Mouse (Mus musculus): ENCODE data around the gene Scn10a.

The Scn10a gene

DNA sequence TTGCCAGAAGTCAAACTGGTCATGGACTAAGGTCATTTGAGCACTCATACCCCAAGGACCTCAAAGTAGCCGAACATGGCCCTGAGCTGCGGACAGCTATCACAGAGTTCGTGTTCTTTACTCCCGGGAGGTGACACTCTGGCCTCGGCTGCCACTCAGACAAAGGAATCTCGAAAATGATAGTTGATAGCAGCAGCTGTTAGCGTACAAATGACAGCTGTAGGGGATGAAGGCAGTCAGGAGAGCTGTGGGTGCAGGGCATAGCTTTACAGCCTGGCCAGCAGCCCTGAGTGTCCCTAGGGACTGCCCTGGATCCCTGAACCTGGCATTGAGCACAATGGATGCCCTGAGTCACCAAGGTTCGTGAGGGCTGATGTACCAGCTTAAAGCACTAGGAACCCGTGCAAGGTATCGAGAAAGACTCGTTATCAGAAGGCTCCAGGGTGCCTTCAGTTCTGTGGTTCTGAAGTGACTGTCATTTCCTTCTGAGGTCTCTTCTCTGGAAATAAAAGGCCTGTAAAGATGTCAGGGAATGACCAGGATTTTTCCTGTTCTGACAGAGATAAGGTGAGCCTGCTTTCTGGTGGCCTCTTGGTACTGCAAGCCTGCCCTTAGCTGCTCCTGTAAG, 84.8 kb downstream of the Scn10a start:
- DNase-seq: peak; percentile 96

DNA sequence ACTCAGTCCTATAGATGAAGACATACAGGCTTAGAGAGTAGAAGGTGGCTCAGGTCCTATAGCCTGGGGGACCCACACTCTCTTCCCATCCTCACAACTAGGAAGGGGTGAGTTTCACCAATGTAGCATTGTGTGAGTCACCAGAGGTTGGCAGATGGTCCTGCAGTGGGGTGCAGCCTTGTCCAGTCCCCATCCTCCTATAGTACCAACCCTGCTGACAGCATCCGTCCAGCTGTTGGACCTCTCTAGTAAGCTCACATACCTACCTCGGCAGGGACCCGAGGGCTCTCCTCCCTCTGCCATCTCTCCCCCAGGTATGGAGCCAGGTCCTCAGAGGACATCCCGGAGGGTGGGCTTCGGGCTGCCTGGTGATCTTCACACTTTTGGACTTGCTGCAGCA, 85.6 kb downstream of the Scn10a start:
- DNase-seq: no peak

DNA sequence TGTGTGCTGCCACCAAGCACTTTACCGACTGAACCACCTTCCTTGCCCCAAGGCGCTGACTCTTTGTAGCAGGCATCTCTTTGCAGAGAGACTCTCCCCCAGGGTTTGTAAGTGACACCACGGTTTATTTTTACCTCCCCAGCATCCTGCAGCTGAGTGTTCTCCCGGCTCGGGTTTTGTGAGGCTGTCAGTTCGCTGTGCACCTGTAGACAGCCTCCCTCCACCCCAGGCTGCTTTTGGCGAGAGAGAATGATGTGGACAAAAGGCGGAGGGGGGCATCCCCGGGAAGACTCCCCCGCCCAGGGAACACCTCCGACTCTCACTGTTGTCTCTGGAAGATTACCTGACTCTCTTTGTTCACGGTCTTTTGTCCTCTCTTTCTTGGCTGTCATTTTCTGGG, 86.3 kb downstream of the Scn10a start:
- no peak for DNase-seq

DNA sequence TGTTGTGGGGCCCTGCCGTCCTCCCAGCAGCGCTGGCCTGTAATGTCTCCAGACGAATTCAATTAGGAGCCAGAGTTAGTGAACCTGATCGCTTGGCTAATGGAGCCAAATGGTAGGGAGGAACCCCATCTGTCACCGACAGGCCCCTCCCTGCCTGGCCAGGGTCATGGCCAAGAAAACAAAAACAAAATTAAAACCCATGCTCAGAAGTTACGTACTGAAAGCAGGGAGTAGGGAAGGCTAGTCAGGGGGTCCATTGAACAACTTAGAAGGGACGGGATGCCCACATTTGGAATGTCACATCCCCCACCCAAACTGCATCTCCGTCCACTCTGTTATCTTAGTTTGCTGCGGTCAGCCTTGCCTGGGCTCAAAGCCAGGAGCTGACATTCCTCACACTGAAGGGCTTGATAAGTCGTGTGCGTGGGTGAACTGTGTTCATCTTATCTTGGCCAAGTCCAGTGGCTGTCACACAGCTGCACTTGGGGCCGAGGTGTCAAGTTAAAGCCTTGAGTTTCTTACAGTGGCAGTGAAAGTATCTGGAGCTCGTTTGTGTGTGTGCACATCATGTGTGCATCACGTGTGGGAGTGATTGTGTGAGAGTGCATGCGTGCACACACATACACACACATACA, 87.1 kb downstream of the Scn10a start:
- DNase-seq: peak; percentile 97

DNA sequence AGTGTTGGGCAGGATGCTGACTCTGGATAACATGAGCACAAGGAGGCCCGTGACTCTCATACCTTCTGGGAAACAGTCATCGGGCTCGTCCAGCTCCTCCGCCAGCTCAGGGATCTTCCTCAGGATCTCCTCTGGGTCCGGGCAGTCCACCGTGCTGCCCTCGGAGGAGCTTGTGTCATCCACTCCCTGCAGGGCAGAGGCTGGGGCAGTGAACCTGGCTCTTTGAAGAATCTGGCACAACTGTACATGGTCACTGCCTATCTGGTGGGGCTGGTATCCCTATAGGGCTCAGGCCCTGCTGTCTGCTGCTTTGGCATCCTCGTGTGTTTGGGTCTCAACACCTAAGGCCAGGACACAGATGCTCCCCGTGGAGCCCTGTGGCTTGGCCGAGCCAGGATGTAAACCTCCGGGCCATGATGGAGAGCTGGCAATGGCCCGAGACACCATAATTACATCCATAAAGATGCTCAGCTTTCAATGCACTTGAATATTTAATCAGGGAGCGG, 87.7 kb downstream of the Scn10a start:
- no peak for DNase-seq

DNA sequence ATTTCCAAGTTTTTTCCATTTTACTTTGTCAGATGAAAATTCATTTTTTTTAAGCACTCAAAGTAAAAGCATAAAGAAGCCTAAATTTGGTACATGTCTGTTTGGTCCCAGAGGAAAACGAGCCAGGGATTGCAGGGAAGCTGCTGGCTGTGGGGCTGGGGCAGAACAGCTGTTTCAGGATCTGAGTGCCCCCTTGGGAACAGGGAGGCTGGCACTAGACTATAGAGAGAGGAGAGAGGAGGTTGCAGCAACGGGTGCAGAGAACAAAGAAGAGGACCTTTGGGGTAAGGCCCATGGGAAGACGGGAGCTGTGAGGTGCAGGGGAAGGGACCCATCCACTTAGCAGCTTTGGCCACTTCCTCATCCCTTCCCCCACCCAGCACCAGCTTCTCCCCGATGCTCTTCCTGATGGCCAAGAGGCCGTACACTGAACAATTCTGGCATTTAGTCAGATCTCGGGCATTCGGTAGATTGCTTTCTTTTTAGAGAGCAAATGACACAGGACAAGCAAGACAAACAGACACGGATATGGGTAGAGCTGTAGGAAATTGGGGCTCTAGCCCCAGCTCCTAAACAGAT, 90.3 kb downstream of the Scn10a start:
- no peak for DNase-seq

DNA sequence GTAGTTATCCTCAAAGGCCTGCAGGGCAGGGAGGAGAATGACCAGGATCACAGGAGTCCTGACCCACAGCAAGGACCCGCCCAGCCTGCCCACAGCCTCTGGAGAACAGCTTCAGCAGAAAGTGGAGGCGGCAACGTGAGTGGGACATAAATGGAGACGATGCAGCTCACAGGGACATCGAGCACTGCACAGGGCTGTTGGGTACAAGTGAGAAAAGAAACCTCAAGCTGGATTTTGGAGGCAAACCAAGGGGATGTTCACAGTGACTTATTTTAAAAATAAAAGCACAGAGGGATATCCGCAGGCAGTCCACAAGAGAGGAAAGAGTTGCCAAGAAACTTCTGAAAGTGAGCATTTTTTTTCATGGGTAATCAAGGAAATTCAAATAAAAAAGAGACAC, 91.9 kb downstream of the Scn10a start:
- no peak for DNase-seq

DNA sequence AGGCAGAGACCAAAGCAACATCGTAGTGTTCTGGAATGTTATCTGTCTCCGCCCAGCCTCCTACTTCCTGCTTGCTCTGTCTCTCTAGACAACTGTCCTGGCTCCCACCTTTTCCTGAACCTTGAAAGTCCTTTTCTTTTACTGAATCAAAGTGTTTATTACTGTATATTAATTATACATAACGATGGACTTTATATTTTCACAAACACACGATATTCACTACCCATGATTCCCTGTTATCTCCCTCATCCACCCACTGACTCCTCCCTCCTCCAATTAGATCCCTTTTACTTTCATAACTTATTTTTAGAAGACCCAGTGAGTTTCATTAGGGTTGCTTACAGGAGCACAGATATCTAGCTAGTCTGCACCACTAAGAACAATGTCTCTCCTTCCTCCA, 95.0 kb downstream of the Scn10a start:
- DNase-seq: no peak

DNA sequence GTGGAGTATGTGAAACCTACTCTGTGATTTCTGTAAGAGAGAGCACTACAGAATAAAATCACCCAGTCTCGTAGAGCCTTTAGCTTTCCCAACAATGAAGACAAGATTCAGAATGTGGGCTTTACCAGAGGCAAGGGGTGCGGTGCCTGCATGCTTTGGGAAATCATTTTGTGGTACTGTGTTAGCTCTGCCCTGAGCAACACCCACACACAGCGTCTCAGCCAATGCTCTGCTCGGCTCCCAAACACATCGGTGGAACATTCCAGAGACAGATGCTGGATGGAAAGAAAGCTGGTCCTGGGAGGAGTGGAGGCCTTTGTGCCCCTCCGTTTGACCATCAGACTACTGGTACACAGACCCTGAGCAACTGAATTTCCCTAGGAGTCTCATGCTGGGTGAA, 104.3 kb downstream of the Scn10a start:
- no peak for DNase-seq

DNA sequence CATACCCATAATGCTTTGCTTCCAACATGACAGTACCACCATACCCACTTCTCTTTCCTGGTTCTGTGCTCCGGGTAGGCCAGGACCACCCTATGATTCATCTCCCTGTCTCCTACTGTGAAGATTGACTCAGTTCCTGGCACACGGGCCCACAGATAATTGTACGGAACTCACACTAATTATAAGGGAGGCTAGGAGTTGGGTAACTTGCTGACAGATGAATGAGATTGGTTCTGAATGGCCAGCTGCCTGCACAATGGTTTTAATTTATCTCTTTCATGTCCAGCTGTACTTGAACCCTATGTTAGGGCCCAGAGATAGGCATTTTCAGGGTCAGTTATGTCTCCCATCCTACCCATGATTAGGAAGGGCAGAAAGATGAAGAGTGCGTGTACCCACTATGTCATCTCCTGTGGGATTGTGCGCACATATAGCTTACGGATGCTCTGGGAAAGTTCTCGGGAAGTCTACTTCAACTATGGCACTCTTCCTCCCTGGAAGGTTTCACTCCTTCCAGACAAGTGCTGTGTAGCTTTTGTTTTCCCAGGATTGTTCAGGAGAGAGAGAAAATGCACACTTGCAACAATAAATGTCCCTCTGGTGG, 108.5 kb downstream of the Scn10a start:
- no peak for DNase-seq

DNA sequence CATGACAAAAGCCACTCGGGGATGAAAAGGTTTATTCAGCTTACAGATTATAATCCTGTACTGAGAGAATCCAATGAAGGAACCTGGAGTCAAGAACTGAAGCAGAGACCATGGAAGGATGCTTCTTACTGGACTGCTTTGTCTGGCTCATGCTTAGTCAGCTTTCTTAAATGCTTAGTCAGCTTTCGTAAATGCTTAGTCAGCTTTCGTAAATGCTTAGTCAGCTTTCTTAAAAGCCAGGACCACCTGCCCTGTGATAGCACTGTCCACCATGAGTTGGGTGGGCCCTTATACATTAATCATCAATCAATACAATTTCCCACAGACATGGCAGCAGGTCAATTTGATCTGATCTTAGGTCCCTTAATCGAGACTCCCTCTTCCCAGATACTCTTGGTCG, 112.2 kb downstream of the Scn10a start:
- no peak for DNase-seq

DNA sequence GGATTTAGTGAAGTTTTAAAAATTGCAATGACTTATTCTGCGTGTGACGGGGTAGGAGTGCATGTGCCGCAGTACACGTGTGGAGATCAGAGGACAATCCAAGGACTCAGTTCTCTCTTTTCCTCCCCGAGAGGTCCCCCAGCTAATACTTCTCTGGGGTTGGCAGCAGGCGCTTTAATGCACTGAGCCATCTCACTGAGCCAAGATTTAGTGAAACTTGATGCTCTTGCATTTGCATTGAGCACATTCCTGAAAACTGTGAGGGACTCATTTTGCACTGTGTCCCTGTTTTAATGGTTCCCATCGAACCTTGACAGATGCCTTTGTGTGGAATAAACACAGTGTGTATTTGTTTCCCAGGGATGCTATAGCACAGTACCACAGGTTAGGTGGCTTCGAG, 114.5 kb downstream of the Scn10a start:
- DNase-seq: no peak

DNA sequence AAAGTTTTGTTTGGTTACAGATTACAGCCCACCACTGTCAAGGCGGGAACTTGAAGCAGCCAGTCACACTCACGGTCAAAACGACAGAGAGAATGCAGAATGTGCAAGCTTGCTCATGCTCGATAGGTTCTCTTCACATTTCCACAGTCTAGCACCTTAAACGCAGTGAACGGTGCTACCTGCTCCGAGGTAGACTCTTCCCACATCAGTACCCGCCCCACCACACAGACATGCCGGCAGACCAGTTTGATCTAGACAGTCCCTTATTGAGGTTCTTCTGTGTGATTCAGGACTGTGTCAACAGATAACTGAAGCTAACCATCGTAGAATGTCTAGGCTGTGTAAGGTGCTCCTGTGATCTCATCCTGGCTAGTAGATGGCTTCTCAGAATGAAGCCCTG, 120.6 kb downstream of the Scn10a start:
- peak; percentile 86 for DNase-seq

DNA sequence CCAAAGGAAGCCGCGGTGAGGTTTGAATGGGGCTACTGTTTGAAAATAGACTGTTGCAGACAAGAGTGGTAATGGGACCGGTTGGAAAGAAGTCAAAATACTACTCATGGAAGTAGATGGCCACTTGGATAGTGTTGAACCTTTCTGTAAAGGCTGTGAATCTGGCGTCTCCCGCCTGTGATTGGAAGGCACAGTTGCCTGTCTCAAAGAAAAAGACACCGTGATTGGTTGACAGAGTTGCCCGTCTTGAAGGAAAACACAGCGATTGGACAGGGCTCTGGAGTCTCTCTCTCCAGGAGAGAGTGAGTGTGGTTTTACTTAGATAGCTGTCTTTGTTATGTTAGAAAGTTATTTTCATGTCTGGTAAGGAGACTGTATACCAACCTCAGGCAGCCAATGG, 121.8 kb downstream of the Scn10a start:
- no peak for DNase-seq

DNA sequence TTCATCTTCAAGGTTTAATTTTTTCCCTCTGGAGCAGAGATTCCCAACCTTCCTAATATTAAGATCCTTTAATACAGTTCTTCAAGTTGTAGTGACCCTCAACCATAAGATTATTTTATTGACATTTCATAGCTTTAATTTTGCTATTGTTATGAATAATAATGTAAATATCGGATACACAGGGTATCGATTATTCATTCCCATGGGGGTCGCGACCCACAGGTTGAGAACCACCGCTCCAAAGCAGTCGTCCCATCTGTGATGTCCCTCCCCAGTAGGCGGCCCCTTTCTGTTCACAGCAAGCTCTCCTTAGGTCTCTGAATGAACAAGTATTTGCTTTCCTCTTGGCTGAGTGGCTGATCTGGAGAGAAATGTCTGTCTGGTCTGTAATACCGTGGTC, 129.5 kb downstream of the Scn10a start:
- DNase-seq: no peak

DNA sequence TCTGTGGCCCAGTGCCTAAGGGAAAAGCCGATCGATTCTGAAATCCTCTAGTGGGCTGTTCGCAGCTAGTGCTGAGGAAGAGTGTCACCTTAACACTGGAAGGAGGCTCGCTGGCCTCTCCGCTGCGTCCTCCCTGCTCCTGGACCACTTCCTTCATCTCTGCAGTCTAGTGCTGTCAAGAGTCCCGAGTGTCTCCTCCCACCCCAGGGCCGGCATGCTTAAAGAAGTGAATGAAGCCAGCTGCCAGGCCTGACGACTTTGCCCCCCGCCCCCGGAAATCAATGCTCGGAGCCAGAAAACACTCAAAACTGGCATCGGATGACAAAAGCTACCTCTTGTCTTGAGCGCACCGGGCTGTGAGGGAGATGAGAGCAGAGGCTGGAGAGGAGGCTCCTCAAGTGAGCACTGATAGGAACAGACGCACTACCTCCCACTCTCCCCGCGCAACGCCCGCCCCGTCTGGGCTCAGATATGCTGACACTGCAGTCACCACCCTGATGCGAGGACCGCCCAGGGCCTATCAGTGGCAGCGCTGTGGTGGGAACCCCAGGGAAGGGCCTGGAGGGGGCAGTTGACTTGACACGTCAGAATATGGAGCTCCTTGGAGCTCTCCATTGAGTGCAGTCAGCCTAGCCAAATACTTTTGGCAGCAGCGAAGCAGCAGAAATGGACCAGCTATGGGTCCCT, 130.2 kb downstream of the Scn10a start:
- no peak for DNase-seq

DNA sequence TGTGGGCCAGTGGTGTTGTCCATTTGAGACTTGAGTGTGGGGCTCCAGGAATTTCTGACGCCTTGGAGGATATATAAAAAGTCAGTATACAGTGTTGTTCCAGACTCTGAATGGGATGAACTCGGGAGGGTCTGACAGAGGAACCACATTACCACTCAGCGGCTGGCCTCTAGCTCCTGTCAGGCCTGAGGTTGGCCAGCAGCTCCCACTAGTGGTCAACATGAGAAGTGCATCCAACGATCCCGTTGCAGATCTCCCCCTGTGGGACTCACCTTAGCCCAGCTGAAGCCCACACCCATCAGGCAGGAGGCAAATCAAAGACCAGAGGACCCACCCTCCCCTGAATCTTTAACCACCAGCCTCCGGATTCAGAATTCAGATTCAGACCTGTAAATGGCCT, 138.5 kb downstream of the Scn10a start:
- peak; percentile 94 for DNase-seq

DNA sequence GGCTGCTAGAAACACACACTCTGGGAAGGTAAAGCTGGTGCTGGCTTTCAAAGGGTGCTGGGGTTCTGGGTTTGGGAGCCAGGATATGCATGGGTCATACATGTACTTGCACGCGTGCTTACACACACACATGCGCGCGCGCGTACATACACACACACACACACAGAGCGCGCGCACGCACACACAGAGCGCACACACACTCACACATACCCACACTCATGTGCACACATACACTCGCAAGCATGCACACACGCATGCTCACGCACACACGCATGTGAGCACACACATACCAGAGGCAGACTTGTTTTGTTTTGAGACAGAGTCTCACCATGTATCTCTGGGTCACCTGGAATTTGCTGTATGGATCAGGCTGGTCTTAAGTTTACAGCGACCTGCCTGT, 138.9 kb downstream of the Scn10a start:
- DNase-seq: peak; percentile 86

DNA sequence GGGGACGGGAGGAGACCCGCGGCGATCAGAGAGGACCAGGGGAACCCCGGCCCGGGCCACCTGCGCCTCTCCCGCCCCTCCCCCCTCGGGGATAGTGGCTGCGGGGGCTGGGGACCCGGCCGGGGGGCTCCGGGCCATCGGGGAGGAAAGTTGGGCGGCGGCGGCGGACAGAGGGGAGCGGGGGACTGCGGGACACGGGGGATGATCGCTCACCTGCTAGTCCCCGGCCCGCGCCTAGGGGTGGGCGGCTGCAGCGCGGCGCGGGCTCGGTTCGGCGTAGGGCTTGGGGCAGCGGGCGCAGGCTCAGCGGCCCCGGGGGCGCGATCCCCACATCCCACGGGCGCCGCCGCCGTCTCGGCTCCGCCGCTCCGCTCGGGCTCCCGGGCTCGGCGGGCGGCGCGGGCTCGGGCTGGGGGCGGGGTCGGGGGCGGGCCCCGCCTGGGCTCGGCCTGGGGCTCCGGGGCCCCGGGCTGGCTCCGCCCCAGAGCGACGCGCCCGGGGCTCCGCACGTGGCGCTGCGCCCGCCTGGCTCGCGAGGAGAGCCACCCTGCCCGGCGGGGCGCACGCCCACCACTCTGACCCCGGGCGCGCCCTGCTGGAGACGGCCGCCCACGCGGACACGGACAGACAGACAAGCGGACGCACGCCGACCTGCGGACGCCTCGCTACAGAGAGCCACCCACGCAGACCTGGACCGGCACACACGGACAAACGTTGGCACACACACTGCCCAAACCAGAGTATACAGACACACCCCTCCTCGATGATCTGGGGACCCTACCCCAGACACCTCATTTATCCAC, 140.3 kb downstream of the Scn10a start, which contains the start of gene Scn5a:
Gene Scn5a, minus strand, starts transcription at position 381 of the 803 bp plus-strand sequence.
- DNase-seq: peak; percentile 95

DNA sequence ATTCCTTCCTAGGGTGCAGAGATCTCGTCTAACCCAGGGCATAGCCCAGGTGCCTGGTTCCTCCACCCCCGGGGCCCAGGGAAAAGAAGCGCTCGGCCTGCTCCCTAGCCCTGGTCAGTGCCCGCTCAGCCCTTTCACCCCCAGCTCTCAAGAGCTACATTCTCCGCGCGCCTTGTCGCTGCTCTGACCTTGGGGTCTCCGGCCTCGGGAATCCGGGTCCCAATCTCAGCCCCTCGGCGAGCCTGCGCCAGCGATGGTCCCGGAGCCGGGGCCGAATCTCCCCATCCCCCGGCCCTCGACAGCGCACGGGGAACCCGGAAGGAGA, 140.8 kb downstream of the Scn10a start:
- DNase-seq: peak; percentile 90

DNA sequence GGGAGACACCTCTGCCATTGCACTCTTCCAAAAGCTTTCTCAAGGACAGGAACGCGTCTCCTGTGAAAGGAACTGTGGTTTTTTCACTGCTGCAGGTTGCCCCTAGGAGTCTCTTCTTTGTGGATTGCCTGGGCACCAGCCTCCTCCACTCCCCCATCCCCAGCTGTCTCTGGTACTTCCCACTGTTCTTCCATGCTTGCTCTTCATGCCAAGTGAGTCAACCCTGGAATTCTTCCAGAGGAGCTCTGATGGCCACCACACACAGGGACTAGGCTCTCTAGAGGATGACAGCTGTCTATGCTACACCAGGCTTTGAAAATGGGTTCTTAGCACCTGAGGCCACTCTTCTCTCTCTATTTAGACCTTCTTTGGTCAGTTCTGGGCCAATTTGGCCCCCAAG, 142.1 kb downstream of the Scn10a start:
- DNase-seq: peak; percentile 93

DNA sequence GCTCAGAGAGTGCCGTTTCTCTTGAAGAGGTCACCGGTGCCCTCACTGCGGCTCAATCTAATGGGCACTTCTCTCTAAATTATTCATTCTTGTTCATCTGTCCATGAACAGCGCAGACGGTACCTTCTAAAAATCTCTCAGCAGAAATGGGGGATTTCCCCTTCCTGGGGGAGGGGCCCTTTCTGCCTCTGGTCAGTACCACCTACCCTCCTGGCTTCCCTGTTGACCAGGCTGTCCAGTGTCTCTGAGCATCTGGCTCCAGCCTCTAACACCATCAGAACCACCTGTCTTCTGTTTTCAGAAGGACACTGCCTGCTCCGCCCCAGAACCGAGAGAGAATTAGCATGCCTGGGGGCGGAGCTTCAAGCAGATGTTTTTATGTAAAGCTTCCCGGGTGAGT, 143.4 kb downstream of the Scn10a start:
- DNase-seq: no peak

DNA sequence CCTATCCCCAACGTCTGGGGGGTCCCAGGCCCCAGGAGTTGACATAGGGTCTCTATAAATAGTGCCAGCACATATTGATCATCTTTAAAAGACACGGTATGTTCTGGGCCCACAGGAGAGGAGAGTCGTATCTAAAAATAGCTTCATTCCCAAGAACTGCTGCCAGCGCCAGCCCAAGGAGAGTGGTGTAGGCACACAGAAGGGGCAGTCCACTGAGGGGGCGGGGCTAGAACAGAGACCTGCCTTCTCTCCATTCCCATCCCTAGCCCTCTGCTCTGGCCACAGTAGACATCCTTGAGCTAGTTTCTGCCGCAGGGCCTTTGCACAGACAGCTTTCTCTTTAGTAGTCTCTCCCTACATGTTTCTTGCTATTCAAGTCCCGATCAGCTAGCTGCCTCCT, 144.8 kb downstream of the Scn10a start:
- peak; percentile 98 for DNase-seq

All from heart, adult 11 months (tissue).